Mouse (Mus musculus) regulatory T cell (primary cell): Measurements from ENCODE around the gene Tmem200b.

Source experiments
- in situ Hi-C: fragments of 300-600 bp; cut with MboI, MseI; formaldehyde crosslinking; loops from one replicate; pipeline ENCODE4 v1.15.1; 2025; ENCODE audit warnings: high pct_unique_total_duplicates

Gene Tmem200b

DNA sequence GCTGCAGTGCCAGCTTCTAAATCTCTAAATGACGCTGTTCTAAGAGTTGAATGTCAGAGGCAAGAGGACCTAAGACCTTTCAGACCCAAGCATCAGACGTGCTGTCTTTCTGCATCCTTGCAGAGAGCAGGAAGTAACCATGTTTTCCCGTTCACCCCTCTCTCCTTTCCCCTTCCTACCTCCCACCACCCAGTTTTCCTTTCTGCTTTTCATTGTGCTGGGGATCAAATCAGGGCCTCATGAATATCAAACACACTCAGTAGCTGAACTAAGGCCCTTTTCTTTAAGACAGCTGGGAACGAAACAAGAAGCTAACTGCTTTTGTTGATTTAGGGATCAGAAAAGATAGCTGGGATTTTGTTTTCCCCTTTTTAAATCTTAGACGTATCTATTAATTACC, 28.3 kb downstream of the Tmem200b start:
- in situ Hi-C loops: loop anchor here (5.0 kb wide), 1 partner anchor 63 kb away; no protein-coding TSS in a partner anchor

DNA sequence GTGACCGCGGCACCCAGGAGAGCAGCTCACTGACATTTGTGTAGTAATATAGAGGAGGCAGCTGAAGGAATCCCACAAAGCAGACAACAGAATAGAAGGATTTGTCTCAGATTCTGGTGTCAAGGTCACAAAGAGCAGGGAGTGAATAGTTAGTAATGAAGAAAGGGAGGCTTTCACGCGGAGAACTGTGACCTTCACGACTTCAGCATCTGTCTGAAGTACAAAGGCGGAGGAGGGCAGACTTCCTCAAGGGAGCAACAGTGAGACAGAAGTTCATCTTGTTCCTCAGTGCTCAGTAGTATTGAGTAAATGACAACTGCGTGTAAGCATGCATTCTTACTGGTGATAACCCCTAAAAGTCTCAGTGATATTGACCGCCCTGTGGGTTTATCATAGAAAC, 29.1 kb downstream of the Tmem200b start:
- in situ Hi-C loops: loop anchor here (5.0 kb wide), 1 partner anchor 63 kb away; no protein-coding TSS in a partner anchor

DNA sequence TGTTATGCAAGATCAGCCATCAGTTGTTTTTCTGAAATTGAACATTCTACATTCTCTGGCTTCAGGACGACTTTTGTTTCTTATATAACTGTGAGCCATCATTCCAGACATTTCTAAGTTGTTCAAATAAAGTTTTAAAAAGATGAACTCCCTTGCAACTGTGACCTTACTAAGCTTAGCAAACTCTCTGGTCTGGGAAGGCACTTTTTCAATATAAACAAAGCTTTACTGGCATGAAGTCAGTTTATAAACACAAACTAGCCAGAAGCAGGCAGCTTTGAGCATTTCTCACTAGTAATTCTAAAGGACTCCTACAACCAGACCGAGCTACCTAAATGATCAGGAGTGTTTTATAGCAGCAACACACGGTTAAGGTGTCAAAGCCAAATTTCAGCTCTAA, 35.6 kb downstream of the Tmem200b start:
- in situ Hi-C loops: no loop called here

DNA sequence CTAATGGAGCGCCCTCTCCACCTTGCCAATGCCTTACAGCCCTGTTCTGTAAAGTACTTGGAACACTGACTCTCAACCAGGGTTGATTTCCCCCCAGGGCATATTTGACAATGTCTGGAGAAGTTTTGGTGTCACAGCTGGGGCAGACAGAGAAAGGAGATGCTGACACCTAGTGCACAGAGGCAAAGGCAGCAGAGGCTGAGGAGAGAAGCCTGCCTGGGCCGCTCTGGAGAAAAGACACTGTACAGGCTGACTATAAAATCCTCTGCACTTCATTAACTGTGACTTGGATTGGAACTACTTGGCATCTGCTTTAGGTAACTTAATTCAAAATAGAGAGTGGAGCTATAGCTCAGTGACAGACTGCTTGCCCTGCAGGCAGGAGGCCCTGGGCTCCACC, 47.3 kb downstream of the Tmem200b start:
- in situ Hi-C loops: no loop called here

DNA sequence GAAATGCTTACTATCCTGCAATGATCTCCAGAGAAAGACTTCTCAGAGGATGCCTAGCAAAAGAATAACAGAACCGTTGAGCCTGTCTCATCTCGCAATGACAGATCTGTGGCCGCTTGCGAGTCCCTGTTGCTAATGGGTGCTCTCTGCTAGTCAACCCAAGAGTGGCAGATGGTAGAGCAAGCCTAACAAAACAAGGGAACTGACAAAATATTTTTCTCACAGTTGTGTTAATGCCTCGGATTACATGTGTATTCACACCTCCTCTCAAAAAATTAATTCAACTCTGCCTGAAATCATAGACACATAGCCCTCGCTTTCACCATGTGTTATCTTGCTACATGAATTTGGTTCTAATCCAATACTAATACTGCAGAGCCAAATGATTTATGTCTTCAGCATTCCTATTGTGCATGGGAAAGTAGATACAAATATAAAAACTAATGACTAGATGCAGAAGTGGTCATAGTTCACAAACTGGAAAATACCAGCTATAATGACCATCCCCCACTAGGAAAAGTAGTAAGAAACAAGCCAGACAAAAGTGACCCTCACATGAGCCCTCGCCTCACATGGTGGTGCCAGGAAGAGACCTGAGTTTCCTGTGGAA, 48.8 kb downstream of the Tmem200b start:
- in situ Hi-C loops: no loop called here
